Mouse (Mus musculus): ENCODE data around the gene Zbtb49. TPM values are rescaled to one million over a fixed set of nuclear protein-coding genes. Genes with fewer than 3 reads are reported as not detected.

The Zbtb49 gene
- total and polyA plus RNA-seq, 2 experiments from 2014 or later = 4.4 to 6.4 TPM

GRCm38 (mm10) chr5:38152201-38153108 lies 67.8 kb downstream of the Zbtb49 start:
- no peak overlapping the region for H3K9ac ChIP-seq (replicated peaks; ENCODE audit: low read depth, low read length)
- no peak overlapping the region for H3K4me3 ChIP-seq (ENCODE audit: low read depth, low read length)
- H3K4me1 ChIP-seq (ENCODE audit: control insufficient read depth, insufficient read depth) = no peaks in the 10 kb centered on the region
- H3K36me3 ChIP-seq (replicated peaks; ENCODE audit: control insufficient read depth, insufficient read depth, low read length) = no peaks in the 10 kb centered on the region
- ATAC-seq (ENCODE audit: insufficient read depth, low read depth) (no peak), DNase-seq (ENCODE audit: low spot score) (no peak)
- H3K4me2 ChIP-seq (ENCODE audit: low read depth, low read length) = no peak overlapping the region
- TF ChIP-seq EP300 (IDR thresholded peaks at IDR 0.05; ENCODE audit: low read depth) (no peak), CTCF (IDR thresholded peaks at IDR 0.05; ENCODE audit: low read depth) (no peak)
- WGBS = 79% methylated on average over 10 of the region's 10 CpGs
- H3K9me3 ChIP-seq (replicated peaks; ENCODE audit: control insufficient read depth, low read length) = no peaks in the 10 kb centered on the region
- H3K27me3 ChIP-seq (ENCODE audit: control insufficient read depth, insufficient read depth, low read length) = peaks cover 5% of the 10 kb centered on the region; the same call in 1 of the 2 replicates
- no peak overlapping the region for H3K27ac ChIP-seq (ENCODE audit: low read depth)

- no peaks in the 10 kb centered on the region for H3K36me3 ChIP-seq (replicated peaks; ENCODE audit: control insufficient read depth, insufficient read depth, low read length)
- TF ChIP-seq EP300 (IDR thresholded peaks at IDR 0.05; ENCODE audit: low read depth) = no peak
- TF ChIP-seq CTCF (IDR thresholded peaks at IDR 0.05; ENCODE audit: low read depth) = no peak
- no peaks in the 10 kb centered on the region for H3K27me3 ChIP-seq (ENCODE audit: control insufficient read depth, insufficient read depth, low read length)
- WGBS = 55% methylated on average over 3 of the region's 3 CpGs
- ATAC-seq (ENCODE audit: insufficient read depth, low read depth) (no peak), DNase-seq (ENCODE audit: low spot score) (no peak)
- no peak overlapping the region for H3K9ac ChIP-seq (replicated peaks; ENCODE audit: low read depth, low read length)
- H3K9me3 ChIP-seq (replicated peaks; ENCODE audit: control insufficient read depth, low read length) = no peaks in the 10 kb centered on the region
- H3K27ac ChIP-seq (ENCODE audit: low read depth) = no peak overlapping the region
- H3K4me1 ChIP-seq (ENCODE audit: control insufficient read depth, insufficient read depth) = no peaks in the 10 kb centered on the region
- H3K4me2 ChIP-seq (ENCODE audit: low read depth, low read length) = no peak overlapping the region
- no peak overlapping the region for H3K4me3 ChIP-seq (ENCODE audit: low read depth, low read length)
Observed at GRCm38 (mm10) chr5:38151264-38151663, 69.0 kb downstream of the Zbtb49 start.

DNA sequence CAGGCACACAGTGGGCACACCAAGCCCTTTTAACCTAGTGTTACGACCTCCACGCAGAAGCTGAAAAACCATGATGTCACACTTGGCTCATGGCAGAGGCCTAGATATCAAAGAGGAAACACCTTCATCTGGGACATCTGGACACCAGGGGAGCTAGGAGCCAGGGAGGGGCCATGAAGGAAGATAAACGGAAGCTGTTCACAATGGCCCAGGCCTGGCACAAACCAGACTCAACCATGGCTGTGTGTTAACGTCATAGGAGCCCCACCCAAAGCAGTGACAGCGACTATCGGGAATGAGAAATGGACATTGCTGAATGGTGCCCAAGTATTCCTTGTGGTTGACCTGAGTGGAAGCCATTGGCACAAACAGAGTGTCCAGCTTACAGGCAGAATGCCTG lies 73.7 kb downstream of the Zbtb49 start:
- H3K27ac ChIP-seq (ENCODE audit: low read depth) = no peak overlapping the region
- 61% methylated on average over 6 of the region's 6 CpGs for WGBS
- TF ChIP-seq EP300 (IDR thresholded peaks at IDR 0.05; ENCODE audit: low read depth) = no peak
- no peak for TF ChIP-seq CTCF (IDR thresholded peaks at IDR 0.05; ENCODE audit: low read depth)
- H3K36me3 ChIP-seq (replicated peaks; ENCODE audit: control insufficient read depth, insufficient read depth, low read length) = no peaks in the 10 kb centered on the region
- H3K27me3 ChIP-seq (ENCODE audit: control insufficient read depth, insufficient read depth, low read length) = no peaks in the 10 kb centered on the region
- H3K4me1 ChIP-seq (ENCODE audit: control insufficient read depth, insufficient read depth) = no peaks in the 10 kb centered on the region
- peak; percentile 45 for DNase-seq (ENCODE audit: low spot score)
- H3K4me2 ChIP-seq (ENCODE audit: low read depth, low read length) = no peak overlapping the region
- no peak overlapping the region for H3K9ac ChIP-seq (replicated peaks; ENCODE audit: low read depth, low read length)
- H3K9me3 ChIP-seq (replicated peaks; ENCODE audit: control insufficient read depth, low read length) = no peaks in the 10 kb centered on the region
- H3K4me3 ChIP-seq (ENCODE audit: low read depth, low read length) = no peak overlapping the region
- ATAC-seq (ENCODE audit: insufficient read depth, low read depth) = peak; percentile 51

- Histone ChIP-seq H3K4me1 (ENCODE audit: control insufficient read depth, insufficient read depth) (no peaks in the 10 kb centered on the region), H3K9me3 (replicated peaks; ENCODE audit: control insufficient read depth, low read length) (no peaks in the 10 kb centered on the region), H3K4me2 (ENCODE audit: low read depth, low read length) (no peak overlapping the region), H3K9ac (replicated peaks; ENCODE audit: low read depth, low read length) (no peak overlapping the region), H3K27me3 (ENCODE audit: control insufficient read depth, insufficient read depth, low read length) (no peaks in the 10 kb centered on the region), H3K27ac (ENCODE audit: low read depth) (no peak overlapping the region), H3K36me3 (replicated peaks; ENCODE audit: control insufficient read depth, insufficient read depth, low read length) (peaks cover 25% of the 10 kb centered on the region), H3K4me3 (ENCODE audit: low read depth, low read length) (no peak overlapping the region)
- no peak for ATAC-seq (ENCODE audit: insufficient read depth, low read depth)
- WGBS = 80% methylated on average over 6 of the region's 6 CpGs
- no peak for DNase-seq (ENCODE audit: low spot score)
- TF ChIP-seq EP300 (IDR thresholded peaks at IDR 0.05; ENCODE audit: low read depth) (no peak), CTCF (IDR thresholded peaks at IDR 0.05; ENCODE audit: low read depth) (no peak)
Observed at GRCm38 (mm10) chr5:38140893-38141292, 79.4 kb downstream of the Zbtb49 start.

Other genes starting within 250 kb of the Zbtb49 start
- 15.7 and 17.5 TPM in 2 replicates for gene Stx18, start 181.7 kb downstream of the Zbtb49 start, total RNA-seq (2014; rRNA removed; ENCODE audit: low replicate concordance)
- gene Stx18, start 181.7 kb downstream of the Zbtb49 start, polyA plus RNA-seq (2015; fragmentation: Nextera tagmentation; extraction: Ambion mirVana) = 25.6 and 25.8 TPM in 2 replicates
- 9.0 and 29.2 TPM in 2 replicates for gene Nsg1, start 60.5 kb downstream of the Zbtb49 start, total RNA-seq (2014; rRNA removed; ENCODE audit: low replicate concordance)
- 12.5 and 14.7 TPM in 2 replicates for gene Nsg1, start 60.5 kb downstream of the Zbtb49 start, polyA plus RNA-seq (2015; fragmentation: Nextera tagmentation; extraction: Ambion mirVana)
- 5.6 and 13.6 TPM in 2 replicates for gene Lyar, start within 50 bp of the Zbtb49 start, total RNA-seq (2014; rRNA removed; ENCODE audit: low replicate concordance)
- 36.5 and 42.1 TPM in 2 replicates for gene Lyar, start within 50 bp of the Zbtb49 start, polyA plus RNA-seq (2015; fragmentation: Nextera tagmentation; extraction: Ambion mirVana)
- gene Tmem128, start 39.7 kb upstream of the Zbtb49 start, total RNA-seq (2014; rRNA removed; ENCODE audit: low replicate concordance) = 46.9 and 92.8 TPM in 2 replicates
- gene Tmem128, start 39.7 kb upstream of the Zbtb49 start, polyA plus RNA-seq (2015; fragmentation: Nextera tagmentation; extraction: Ambion mirVana) = 48.0 and 50.8 TPM in 2 replicates
- gene Otop1, start 55.5 kb upstream of the Zbtb49 start, total RNA-seq (2014; rRNA removed; ENCODE audit: low replicate concordance) = not detected in 2 replicates
- not detected in 2 replicates for gene Otop1, start 55.5 kb upstream of the Zbtb49 start, polyA plus RNA-seq (2015; fragmentation: Nextera tagmentation; extraction: Ambion mirVana)
- not detected in 2 replicates for gene Drd5, start 98.9 kb upstream of the Zbtb49 start, total RNA-seq (2014; rRNA removed; ENCODE audit: low replicate concordance)
- gene Drd5, start 98.9 kb upstream of the Zbtb49 start, polyA plus RNA-seq (2015; fragmentation: Nextera tagmentation; extraction: Ambion mirVana) = not detected in 2 replicates

Data from heart, postnatal 0 days (tissue).